Mouse (Mus musculus) adipose tissue, adult 10 weeks (tissue): ENCODE data around the gene Simc1. TPM values are rescaled to one million over a fixed set of nuclear protein-coding genes. Genes with fewer than 3 reads are reported as not detected.

Source experiments
- polyA plus RNA-seq: library from polyadenylated mRNA; stranded (reverse); fragments of 350-450 nt; fragmentation: Illumina TruSeq; extraction: RNeasy Lipid Tissue Mini Kit (QIAGEN cat#74804); gene quantifications from one replicate; pipeline ENCODE4 v1.2.3, GENCODE M21; 2014; ENCODE audit warnings: low read depth, low replicate concordance

Simc1 gene
- 12.4 TPM for polyA plus RNA-seq

GRCm38 (mm10) chr13:54503604-54504521 is at the start of gene Simc1:
Gene Simc1 (plus strand): TSS chr13:54503779.

GRCm38 (mm10) chr13:54468098-54469011 is 35.2 kb upstream of the Simc1 start, which contains the start of gene Thoc3:
Gene Thoc3 (minus strand): TSS chr13:54468849.

DNA sequence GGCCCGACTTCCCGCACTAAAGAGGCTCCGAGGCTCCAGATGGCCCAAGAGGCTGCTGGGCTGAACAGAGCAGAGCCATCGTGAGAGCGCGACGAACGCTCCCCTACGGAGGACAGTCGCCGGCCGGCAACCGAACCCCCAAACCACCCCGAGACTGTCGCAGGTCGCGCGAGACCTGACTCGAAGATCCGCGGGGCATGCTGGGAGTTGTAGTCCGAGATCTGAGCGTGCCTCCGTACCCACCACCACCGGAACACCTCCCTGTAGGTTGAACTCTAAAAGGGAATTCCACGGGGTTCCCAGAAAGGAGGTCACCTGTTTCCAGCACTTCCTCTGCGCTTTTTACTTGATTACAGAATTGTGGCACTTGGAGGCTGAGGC is 61.6 kb downstream of the Simc1 start, which contains the start of gene 4833439L19Rik:
4833439L19Rik (minus strand) TSS at position 235 of the 381 bp plus-strand sequence.

DNA sequence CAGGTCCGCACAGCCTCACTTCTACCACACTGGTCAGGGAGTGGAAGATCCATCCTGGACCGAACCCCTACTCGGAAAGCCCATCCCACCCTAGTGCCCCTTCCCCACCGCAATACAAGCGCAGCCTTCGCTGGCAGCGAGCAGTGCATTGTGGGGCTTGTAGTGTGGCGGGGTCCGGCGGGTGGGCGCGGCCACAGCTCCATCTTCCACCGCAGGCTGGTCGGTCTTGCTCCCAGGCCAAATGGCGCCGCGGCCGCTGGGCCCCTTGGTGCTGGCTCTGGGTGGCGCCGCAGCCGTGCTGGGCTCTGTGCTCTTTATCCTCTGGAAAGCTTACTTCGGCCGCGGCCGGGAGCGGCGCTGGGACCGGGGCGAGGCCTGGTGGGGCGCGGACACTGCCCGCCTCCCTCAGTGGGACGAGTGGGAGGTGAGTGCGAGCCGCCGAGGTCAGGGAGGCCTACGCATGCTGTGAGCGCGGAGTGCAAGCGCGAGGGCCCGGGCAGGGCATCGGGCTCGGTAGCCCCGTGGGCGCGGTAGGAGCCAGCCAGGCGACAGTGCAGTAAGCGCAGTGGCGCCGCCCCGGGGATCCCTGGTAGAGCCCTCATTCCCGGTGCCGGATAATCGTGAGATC is 71.4 kb downstream of the Simc1 start, which contains the start of gene Arl10:
Arl10 (plus strand) TSS at position 162 of the 628 bp plus-strand sequence.

GRCm38 (mm10) chr13:54589996-54590951 is 86.7 kb downstream of the Simc1 start, which contains the start of the genes Nop16 and Higd2a:
Gene Nop16 (minus strand): TSS chr13:54590090.
Gene Higd2a (plus strand): TSS chr13:54590207.

Other genes with a start within 250 kb of the Simc1 start
- gene Cplx2, start 132.4 kb upstream of the Simc1 start, polyA plus RNA-seq = 6.1 TPM
- 24.2 TPM for gene Thoc3, start 34.9 kb upstream of the Simc1 start, polyA plus RNA-seq
- gene 4833439L19Rik, start 61.7 kb downstream of the Simc1 start, polyA plus RNA-seq = 132 TPM
- 21.8 TPM for gene Arl10, start 71.2 kb downstream of the Simc1 start, polyA plus RNA-seq
- gene Nop16, start 86.3 kb downstream of the Simc1 start, polyA plus RNA-seq = 20.6 TPM
- 134 TPM for gene Higd2a, start 86.4 kb downstream of the Simc1 start, polyA plus RNA-seq
- gene Cltb, start 107.6 kb downstream of the Simc1 start, polyA plus RNA-seq = 50.8 TPM
- gene Faf2, start 118.0 kb downstream of the Simc1 start, polyA plus RNA-seq = 32.6 TPM
- 70.0 TPM for gene Rnf44, start 190.1 kb downstream of the Simc1 start, polyA plus RNA-seq
- gene Cdhr2, start 197.7 kb downstream of the Simc1 start, polyA plus RNA-seq = 4.0 TPM
- 0.06 TPM for gene Gprin1, start 246.1 kb downstream of the Simc1 start, polyA plus RNA-seq